Mouse (Mus musculus) heart, postnatal 36 days (tissue): ENCODE measurements around the gene Nudt13. TPM values are rescaled to one million over a fixed set of nuclear protein-coding genes. Genes with fewer than 3 reads are reported as not detected.
A peak's percentile ranks its signal among the peaks of the same experiment; 100 is the strongest.
"Not testable (repeated sequence)": the region's sequence is repeated elsewhere in the genome, so short reads cannot be mapped to it uniquely, and the experiment has no call there.

Source experiments
- DNase-seq, 2 experiments: peaks; one replicate each; pipeline ENCODE4 v3.0.0; 2021 to 2022
- intact Hi-C: fragments of 180-260 bp; cut with DNase I; formaldehyde crosslinking; loops from one replicate; pipeline ENCODE4 v1.15.1; 2025
- total RNA-seq, 2 experiments: library from RNA; stranded (reverse); gene quantifications; 2 replicates each; pipeline ENCODE4 v1.2.3; 2021

The Nudt13 gene
- total RNA-seq: 10 to 100 TPM; 28.3 to 35.8 TPM

DNA sequence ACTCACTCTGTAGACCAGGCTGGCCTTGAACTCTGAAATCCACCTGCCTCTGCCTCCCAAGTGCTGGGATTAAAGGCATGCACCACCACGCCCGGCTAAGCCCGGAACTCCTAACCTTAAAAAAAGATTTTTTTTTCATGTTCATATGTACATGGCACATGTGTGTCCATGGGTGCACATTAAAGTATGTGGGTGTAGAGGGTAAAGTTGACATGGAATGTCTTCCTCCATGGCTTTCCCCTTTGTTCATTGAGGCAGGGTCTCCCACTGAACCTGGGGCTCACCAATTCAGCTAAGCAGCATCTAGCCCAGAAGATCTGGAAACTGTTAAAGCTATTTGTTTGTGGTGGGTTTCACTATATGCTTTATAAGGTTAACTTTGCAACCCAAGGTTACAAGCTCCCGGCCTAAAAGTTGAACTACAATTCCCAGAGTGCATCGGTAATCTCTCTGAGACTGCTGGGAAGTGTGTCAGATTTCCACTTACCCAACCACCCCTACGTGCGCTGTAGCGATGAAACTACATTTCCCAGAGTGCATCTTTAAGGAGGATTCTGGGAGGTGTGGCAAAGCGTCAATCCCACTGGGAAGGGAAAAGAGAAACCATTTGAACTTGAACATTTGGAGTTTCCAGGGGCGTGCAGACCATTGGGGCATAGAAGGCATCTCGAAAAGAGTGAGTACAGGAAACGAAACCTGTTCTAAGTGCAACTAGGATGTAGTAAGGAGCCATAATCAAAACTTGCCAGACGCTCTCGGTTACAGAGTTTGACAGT, at the start of gene Nudt13:
Gene Nudt13 (plus strand): TSS at position 581 of the 776 bp plus-strand sequence.
- peak; percentile 75 to 78 for DNase-seq
- intact Hi-C loops: no loop called here

- DNase-seq: no peak
- intact Hi-C loops: no loop called here
Measured at GRCm38 (mm10) chr14:20245318-20245717, 49.2 kb upstream of the Nudt13 start.

DNA sequence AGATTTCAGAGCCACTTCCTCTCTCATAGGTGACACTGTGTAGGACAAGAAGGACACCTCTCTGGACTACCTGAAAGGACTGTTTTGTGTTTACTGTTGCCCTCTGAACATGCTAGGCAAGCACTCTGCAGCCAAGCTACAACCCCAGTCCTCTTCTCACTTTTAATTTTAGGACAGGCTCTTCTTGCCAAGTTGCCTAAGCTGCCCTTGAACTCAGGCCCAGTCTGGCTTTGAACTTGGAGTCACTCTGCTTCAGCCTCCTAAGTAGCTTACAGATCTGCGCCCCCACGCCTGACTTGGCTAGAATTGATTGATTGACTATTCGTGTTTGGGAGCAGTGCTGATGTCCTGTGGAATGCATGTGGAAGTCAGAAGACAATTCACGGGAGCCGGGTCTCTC, 48.6 kb upstream of the Nudt13 start:
- intact Hi-C loops: no loop called here
- no peak for DNase-seq

- DNase-seq: peak; percentile 23 to 34
- intact Hi-C loops: no loop called here
Measured at GRCm38 (mm10) chr14:20246811-20247266, 47.7 kb upstream of the Nudt13 start.

- intact Hi-C loops: no loop called here
- DNase-seq: no peak
Measured at GRCm38 (mm10) chr14:20248001-20248400, 46.5 kb upstream of the Nudt13 start.

- intact Hi-C loops: no loop called here
Measured at GRCm38 (mm10) chr14:20250237-20251171, 44.0 kb upstream of the Nudt13 start.

DNA sequence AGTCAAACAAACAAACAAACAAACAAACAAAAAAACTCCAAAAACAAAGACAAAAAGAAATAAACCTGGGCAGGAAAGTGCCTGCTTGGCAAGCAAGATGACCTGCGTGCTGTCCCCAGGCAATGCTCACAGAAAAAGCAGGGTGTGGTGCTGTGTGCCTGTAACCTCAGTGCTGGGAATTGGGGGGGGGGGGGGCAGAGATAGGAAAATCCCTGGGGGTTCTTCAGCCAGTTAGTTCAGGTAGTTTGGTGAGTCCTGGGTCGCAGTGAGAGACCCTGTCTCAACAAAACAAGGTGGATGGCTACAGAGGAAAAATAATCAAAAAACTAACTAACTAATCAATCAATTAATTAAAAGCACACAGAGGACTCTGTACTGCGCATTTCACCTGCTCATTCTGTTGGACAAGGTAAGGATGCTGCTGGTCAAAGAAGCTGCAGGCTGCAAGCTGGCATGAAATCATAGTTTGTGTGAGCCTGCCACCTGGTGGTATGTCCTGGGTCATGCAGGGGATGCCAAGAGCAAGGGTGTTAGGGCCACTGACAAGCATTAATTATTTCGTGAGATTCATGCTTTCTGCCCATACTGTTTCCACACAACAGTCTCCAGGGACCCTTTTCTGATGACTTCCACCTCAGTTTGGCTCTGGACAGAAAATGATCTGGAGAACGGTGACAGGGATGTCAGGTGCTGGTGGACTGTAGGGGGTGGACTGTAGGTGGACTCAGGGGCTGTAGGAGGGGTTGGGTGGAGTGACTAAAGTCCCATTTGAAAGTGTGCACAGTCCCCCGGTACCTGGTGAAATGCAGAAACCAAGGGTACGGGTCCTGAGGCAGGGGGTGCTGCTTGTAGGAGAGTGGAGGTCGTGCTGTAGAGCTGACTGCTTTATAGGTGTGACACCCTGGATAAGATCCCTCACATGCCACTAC, 36.0 kb upstream of the Nudt13 start:
- peak; percentile 77 to 85 for DNase-seq
- intact Hi-C loops: loop anchor here (1.0 to 5.0 kb wide), 3 partner anchors 144 to 416 kb away; no protein-coding TSS in a partner anchor

More at GRCm38 (mm10) chr14:20250237-20251171, 44.0 kb upstream of the Nudt13 start:
- no peak for DNase-seq

DNA sequence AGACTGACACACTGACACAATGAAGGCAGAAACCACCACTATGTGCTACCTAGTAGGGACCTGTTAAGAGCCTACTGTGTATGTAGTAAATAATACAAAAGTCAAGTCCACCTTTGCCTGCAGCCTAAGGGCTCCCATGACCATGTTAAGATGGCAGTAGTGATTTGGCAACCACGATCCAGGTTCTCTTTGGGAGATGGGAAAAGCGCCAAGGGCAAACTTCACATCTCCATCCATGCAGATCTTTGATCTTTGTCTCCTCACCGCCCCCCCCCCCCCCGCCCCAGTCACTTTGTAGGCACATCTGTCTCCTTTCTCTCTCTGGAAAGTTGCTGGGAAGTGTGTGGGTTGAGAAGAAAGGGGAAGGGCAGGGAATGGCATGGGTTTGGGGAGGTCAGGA, 32.2 kb upstream of the Nudt13 start:
- DNase-seq: no peak
- intact Hi-C loops: no loop called here

DNA sequence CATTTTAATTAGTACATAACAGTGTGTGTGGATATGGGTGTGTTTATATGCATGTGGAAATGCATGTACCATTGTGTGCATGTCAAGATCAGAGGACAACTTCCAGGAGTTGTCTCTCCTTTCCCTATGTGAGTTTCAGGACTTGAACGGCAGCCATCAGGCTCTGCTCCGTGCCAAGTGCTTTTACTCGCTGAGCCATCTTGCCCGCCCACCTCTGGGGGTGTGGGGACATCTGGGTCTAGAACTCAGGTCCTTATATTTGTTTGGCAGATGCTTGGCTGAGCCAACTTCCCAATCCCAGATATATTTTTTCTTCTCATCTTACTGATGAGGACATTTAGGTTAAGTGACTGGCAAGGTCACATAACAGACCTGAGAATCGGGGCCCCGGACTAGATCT, 26.1 kb upstream of the Nudt13 start:
- intact Hi-C loops: no loop called here
- DNase-seq: no peak

GRCm38 (mm10) chr14:20269082-20269809, 25.3 kb upstream of the Nudt13 start, which contains the start of gene Kcnk16:
Kcnk16 (minus strand) TSS chr14:20269199.
- DNase-seq: no peak
- intact Hi-C loops: no loop called here

- DNase-seq: no peak
- intact Hi-C loops: no loop called here
Measured at GRCm38 (mm10) chr14:20291391-20291790, 3.1 kb upstream of the Nudt13 start.

GRCm38 (mm10) chr14:20294947-20295346, 450 bp downstream of the Nudt13 start:
- no peak for DNase-seq
- intact Hi-C loops: no loop called here

DNA sequence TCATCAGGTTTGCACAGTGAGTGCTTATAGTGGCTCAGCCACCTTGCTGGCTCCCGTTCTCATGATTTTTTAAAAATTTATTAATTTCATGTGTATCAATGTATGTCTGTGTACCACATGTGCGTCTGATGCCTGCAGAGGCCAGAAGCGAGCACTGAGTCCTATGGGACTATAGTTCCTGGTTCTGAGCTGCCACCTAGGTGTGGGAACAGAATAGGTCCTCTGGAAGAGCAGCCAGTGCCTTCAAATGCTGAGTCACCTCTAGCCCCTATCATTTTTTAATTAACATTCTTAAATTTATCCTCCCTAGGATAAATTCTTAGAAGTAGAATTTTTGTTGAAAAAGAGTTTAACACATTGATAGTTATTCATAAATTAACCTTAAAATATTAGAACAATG, 3.1 kb downstream of the Nudt13 start:
- no peak for DNase-seq
- intact Hi-C loops: no loop called here

- no peak for DNase-seq
- intact Hi-C loops: no loop called here
Measured at GRCm38 (mm10) chr14:20298131-20298530, 3.6 kb downstream of the Nudt13 start.

DNA sequence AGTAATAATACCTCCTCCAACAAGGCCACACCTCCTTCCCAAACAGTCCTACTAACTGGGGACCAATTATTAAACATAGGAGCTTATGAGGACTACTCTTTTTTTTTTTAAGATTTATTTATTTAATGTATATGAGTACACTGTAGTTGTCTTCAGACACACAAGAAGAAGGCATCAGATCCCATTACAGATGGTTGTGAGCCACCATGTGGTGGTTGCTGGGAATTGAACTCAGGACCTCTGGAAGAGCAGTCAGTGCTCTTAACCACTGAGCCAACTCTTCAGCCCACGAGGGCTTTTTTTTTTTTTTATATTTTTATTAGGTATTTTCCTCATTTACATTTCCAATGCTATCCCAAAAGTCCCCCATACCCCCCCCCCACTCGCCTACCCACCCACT, 10.6 kb downstream of the Nudt13 start:
- DNase-seq, intact Hi-C loops: not testable (repeated sequence)

- DNase-seq: no peak
- intact Hi-C loops: no loop called here
Measured at GRCm38 (mm10) chr14:20315137-20315536, 20.6 kb downstream of the Nudt13 start.

- peak; percentile 18 to 39 for DNase-seq
Measured at GRCm38 (mm10) chr14:20319420-20319819, 24.9 kb downstream of the Nudt13 start.

GRCm38 (mm10) chr14:20324196-20324595, 29.7 kb downstream of the Nudt13 start:
- intact Hi-C loops: no loop called here
- DNase-seq: no peak

More at GRCm38 (mm10) chr14:20319420-20319819, 24.9 kb downstream of the Nudt13 start:
- intact Hi-C loops: no loop called here

DNA sequence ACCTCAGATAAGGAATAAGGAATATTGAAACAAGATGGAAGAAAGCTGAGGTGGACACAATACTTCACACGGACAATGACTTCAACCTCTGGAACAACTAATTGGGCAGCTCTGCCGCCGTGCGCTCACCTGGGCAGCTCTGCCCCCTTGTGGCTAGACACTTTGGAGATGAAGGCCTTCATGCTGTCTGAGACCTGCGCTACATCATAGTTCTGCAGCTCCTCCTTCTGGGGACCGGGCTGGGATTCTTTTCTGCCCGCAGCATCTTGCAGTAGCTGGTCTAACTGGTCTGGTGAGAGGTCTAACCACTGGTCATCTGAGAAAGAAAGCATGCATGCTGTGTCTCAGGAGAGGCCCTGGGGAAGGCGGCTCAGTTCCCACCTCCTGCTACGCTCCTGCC, 34.0 kb downstream of the Nudt13 start:
- DNase-seq: peak in 1 of 2 experiments; percentile 3
- intact Hi-C loops: no loop called here
